Mouse (Mus musculus): ENCODE data around the gene Sept9.

DNA sequence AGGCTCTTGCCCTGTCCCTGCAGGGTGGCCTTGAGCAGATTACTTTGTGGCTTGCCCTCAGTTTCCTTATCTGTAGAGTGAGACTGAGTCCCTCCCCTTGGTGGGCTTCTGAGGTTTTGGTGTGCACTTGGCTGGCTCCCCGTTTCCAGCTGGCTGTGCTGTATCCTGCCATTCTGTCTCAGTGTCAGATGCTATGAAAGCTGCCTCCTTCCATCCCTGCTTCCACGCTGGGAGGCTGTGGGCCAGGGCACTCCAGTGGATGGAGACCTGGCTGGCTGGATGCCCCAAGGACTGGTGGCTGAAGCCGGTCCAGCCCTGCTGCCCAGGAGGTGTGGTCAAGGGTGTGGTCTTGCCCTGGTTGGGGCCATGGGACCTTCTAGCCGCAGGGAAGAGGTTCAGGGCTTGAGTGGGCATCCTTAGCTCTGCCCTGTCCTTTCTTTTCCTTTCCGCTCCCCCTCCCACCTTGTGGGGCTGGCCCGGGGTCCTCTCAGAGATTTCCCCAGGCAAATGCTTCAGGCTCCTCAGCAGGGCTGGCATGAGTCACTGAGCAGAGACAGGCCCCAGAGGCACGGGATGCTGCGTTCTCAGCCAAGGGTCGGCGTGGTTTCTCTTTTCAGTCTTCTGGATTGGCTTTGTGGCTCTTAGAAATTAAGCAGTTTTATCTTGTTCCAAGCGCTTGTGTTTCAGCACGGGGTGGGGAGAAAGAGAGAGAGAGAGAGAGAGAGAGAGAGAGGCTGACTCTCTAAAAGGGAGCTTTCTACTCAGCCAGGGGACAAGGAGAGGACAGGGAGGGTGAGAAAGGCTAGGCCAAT lies 35.8 kb downstream of the Sept9 start:
- TF ChIP-seq CTCF (IDR thresholded peaks at IDR 0.05; ENCODE audit: control insufficient read depth, insufficient read depth, insufficient replicate concordance, low read depth, low read length) (no peak), POLR2A (IDR thresholded peaks at IDR 0.05; ENCODE audit: control insufficient read depth, low read depth, low read length) (peak; percentile 12; the same call in 1 of the 2 replicates)
